Mouse (Mus musculus): ENCODE measurements around the gene Ctf2.

The Ctf2 gene

DNA sequence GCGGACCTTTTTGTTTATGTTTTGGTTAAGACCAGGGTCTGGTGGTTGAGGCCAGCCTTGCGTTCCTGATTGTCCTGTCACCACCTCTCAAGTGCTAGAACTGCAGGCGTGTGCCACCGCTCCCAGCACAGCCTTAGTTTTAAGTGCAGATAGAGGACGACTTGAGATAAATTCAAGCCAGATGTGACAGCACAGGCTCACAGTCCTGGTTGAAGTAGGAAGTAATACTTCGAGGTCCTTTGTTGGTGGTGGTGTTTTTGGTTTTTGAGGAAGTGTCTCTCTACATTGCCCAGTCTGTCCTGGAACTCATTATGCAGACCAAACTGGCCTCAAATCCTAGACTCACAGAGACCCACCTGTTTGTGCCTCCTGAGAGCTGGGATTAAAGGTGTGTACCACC lies 27.8 kb upstream of the Ctf2 start:
- DNase-seq, result no peak

DNA sequence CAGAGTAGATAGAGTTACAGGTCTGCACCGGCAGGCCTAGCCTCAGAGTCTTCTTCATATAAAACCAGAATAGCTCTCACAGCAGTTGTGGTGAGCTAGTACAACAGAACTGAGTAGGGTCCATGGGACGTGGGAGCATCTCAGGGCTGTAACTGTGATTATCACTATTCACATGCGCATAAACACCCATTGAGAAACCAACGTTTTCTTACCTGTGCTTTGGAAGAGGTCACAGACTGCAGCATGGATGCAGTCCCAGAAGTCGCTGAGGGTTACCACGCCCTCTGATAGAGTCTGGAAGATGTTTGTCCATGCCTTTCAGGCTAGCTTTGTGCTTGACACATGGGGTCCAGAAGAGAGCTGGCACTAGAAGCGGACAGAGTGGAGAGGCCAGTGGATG lies 21.8 kb upstream of the Ctf2 start:
- DNase-seq, result peak in 1 of 2 experiments; percentile 3

GRCm38 (mm10) chr7:127753158-127753557 lies 21.2 kb upstream of the Ctf2 start:
- DNase-seq, result no peak

- DNase-seq, result no peak
These were observed 20.1 kb upstream of the Ctf2 start for GRCm38 (mm10) chr7:127752069-127752468.

- no peak for DNase-seq
These were observed 19.7 kb upstream of the Ctf2 start for GRCm38 (mm10) chr7:127751619-127752018.

DNA sequence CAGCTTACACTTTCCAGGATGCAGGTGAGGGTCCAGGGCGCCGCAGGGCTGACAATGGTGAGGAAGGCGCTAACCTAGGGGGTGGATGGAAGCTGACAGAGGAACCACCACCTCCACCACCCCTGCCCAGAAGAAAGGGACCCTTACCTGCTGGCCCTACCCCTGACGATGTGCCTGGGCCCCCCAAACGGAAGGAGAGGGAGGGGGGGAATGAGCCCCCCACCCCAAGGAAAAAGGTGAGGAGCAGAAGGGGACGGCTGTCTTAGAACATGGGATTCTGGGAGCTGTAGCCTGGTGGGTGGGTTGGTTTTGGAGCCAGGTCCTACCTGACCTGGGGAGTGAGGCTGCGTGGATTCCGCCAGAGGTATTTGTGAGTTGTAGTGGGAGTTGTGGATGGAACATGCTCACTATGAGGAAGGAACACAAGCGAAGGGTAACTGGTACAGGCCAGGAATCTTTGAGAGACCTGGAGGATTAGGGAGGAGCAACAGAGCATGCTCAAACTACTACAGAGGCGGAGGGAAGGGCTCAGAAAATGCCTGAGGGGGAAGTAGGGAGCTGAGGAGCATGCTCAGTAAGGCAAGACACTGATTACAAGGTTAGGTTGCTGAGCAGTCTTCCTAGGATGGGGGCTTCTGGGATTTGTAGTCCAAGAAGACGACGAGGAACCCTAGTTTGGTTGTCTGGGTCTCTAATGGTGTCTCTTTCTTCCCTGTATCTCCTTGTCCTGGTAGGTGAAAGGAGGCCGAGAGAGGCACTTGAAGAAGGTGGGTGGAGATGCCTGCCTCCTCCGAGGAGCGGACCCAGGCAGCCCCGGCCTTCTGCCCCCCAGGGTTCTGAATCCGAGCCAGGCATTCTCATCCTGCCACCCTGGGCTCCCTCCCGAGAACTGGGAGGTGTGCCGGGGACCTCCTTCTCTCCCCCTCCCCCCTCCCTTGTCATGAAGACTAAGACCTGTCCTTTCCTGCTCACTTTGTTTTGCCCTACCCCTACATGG lies 18.5 kb upstream of the Ctf2 start:
- peak in 1 of 2 experiments; percentile 66 for DNase-seq

DNA sequence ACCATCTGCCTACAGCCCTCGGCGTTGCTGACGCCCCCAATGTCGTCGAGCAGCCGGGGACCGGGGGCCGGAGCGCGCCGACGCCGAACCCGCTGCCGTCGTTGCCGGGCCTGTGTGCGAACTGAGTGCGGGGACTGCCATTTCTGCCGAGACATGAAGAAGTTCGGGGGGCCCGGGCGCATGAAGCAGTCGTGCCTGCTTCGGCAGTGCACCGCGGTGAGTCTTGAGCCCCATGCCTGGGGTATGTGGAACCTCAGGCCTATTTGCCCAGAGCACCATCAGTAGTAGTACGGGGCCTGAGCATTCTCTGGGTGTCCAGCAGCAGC lies 16.2 kb upstream of the Ctf2 start:
- no peak for DNase-seq

- DNase-seq, result no peak
These were observed 15.7 kb upstream of the Ctf2 start for GRCm38 (mm10) chr7:127747559-127748234.

GRCm38 (mm10) chr7:127746494-127747491 lies 14.8 kb upstream of the Ctf2 start:
- peak in 1 of 2 experiments; percentile 64 for DNase-seq

DNA sequence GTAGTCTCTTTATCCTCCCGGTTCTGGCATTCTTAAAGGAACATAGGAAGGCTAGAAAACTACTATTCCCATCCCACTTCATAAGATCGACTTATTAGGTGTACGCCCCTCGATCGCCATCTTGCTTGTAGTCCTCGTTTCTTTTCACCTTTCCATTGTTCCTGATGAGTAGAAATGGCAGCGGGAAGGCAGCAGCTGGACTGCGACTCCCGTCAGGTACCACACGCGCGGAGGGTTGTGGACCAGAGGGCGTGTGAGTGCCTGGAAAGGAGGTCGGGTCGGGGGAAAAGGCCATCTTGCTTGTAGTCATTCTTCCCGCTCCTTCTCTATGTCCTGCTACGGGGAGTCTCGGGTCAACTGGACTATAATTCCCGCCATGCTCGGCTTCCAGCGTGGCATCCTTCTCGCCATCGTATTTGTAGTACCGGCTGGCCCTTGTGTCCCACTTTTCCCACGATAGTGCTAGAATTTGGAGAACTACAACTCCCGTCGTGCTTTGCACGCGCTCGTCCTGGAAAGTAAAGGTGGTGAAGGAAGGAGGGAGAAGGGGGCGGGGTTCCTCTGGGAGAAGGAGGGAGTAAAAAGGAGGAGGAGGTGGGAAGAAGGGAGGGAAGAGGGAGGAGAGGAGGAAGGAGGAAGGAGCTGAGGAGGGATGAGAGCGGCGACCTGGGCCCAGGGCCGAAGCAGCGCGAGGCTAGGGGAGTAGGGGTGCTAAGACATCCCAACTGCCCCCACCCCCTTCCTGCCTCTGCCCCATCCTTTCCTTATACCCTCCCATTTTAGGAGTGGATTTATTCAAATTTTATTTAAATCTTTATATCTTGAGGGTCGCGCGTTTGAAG lies 13.9 kb upstream of the Ctf2 start:
- DNase-seq, result peak; percentile 98 to 99

DNA sequence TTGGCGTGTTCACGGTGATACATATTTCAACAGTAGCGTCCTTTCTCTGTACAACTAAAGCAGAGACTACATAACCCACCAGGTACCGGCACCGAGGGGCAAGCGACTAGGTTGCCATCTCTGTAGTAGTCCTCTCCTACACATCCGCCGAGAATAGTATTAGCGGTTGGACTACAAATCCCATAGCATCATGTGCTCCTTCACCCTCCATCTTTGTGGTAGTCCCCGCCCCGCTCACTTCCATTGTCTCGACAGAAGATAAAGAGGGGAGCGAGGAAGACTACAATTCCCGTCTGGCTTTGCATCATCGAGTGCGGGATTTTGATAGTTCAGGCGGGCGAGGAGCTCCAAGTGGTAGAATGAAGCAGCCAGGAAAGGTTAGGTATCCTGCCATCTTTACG lies 13.3 kb upstream of the Ctf2 start:
- peak; percentile 95 to 97 for DNase-seq

DNA sequence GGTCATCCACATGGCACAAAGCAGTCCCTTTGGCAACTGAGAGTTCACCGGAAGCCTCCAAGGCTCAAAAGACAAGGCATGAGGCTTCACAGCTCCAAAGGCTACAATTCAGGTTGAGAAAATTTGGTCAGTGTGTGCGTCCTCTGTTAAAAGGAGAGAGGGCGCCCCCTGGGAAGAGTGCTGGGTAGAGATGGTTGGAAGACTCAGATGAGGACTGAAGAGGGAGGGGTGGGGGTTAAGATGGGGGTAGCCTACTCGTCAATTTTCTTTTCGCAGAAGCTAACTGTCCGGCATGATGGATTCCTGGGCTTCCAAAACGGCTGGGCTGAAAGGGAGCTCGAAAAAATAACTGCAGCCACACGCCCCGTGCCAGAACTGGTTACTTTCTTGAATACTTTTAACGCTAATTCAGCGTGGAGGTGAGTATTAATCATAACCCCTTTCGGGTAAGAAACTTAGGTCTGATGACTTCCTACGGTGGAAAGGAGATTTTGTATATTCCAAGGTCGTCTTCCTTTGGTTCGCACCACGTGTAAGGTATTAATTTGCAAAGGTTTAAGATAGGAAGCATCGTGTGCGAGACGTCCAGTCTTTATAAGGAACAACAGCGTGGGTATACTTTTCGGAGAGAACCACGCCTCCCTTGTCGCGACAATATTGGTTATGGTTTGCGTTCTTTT lies 12.5 kb upstream of the Ctf2 start, which contains the start of gene Fbxl19:
TSS of gene Fbxl19 (plus strand) at position 178 of the 680 bp plus-strand sequence.
- DNase-seq, result peak; percentile 86 to 93

- no peak for DNase-seq
These were observed 1.8 kb downstream of the Ctf2 start for GRCm38 (mm10) chr7:127730170-127730569.

- DNase-seq, result no peak
These were observed 4.1 kb downstream of the Ctf2 start for GRCm38 (mm10) chr7:127727898-127728297.

GRCm38 (mm10) chr7:127725924-127726323 lies 6.0 kb downstream of the Ctf2 start:
- DNase-seq, result no peak

DNA sequence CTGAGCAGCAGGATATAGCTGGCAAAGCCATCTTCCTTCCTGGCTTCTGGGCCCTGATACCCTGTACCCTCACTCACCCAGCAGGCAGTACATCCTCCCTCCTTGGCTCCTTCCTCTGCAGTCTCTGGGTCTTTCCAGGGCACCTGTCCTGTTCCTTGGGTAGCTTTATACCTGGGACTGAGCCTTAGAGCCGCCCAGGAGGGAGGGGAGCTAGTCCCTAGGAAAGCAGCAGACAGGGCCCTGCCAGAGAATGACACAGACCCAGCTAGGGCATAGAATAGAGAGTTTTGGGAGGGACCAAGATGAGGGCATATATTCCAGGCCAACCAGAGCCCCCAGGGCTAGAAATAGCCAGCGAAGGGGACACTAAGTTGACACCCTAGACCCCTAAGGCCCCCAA lies 6.5 kb downstream of the Ctf2 start:
- DNase-seq, result no peak

DNA sequence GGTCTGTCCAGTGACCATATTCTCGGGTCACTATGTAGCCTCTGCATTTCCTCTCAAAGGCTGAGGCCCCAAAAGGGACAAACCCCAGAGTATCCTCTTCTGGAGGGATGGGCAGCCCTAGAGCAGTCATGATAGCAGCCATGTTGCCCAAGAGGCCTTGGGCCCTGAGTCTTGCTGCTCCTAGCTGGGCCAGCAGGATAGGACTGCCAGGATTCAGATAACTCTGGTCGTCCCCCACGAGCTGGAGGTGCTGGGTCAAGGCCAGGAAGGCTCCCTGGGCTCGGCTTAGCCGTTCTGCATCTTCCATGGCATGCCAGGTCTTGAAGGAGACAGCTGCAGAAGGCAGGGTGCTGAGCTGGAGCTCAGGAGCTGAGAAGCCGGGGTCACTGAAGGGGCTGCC lies 12.7 kb downstream of the Ctf2 start:
- no peak for DNase-seq

DNA sequence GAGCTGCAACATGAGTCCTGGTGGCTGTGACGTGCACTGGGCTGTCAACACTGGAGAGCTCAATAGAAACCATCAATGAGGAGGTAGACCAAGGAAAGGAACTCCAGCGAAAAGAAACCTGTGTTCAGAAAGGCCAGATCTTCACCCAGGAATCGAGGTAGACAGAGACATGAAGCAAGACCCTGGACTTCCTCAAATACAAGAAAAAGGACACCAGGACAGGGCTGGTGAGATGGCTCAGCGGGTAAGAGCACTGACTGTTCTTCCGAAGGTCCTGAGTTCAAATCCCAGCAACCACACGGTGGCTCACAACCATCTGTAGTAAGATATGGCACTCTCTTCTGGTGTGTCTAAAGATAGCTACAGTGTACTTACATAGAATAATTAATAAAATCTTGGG lies 13.6 kb downstream of the Ctf2 start:
- no peak for DNase-seq

- peak; percentile 75 to 84 for DNase-seq
These were observed 15.0 kb downstream of the Ctf2 start for GRCm38 (mm10) chr7:127716992-127717391.

- peak in 1 of 2 experiments; percentile 49 for DNase-seq
These were observed 17.1 kb downstream of the Ctf2 start for GRCm38 (mm10) chr7:127714816-127715215.

Measured in kidney, postnatal 25 days (tissue).